Mouse (Mus musculus) heart, embryonic 16.5 days (tissue): ENCODE data around the gene Armcx3. TPM values are rescaled to one million over a fixed set of nuclear protein-coding genes. Genes with fewer than 3 reads are reported as not detected.

ENCODE experiments used
- ATAC-seq: fragments of 200-750 bp; cut with Nextera tagmentation; replicated peaks from 2 replicates; pipeline ENCODE4 v1.8.0; 2017; ENCODE audit warnings: moderate number of reproducible peaks; ENCODE audit not compliant: insufficient read depth, low FRiP score; ENCODE audit errors: extremely low read depth
- H3K27ac ChIP-seq: fragments of 300-500 bp; sonication (generic); 2 replicates; pipeline ENCODE4 v1.5.1; 2014; ENCODE audit warnings: mild to moderate bottlenecking, low read length, control low read depth, moderate library complexity
- H3K27me3 ChIP-seq: fragments of 300-500 bp; sonication (generic); 2 replicates; pipeline ENCODE4 v1.6.1; 2014; ENCODE audit warnings: low read length, mixed read lengths; ENCODE audit not compliant: control insufficient read depth, insufficient read depth
- H3K36me3 ChIP-seq: fragments of 300-500 bp; sonication (generic); 2 replicates; pipeline ENCODE4 v1.6.1; 2014; ENCODE audit not compliant: control insufficient read depth, insufficient read depth
- H3K4me1 ChIP-seq: fragments of 300-500 bp; sonication (generic); 2 replicates; pipeline ENCODE4 v1.6.1; 2014; ENCODE audit warnings: low read length, mixed read lengths; ENCODE audit not compliant: control insufficient read depth, insufficient read depth
- H3K4me2 ChIP-seq: fragments of 300-500 bp; sonication (generic); 2 replicates; pipeline ENCODE4 v1.6.1; 2014; ENCODE audit warnings: low read depth, mild to moderate bottlenecking, control low read depth, low read length
- H3K4me3 ChIP-seq: fragments of 300-500 bp; sonication (generic); 2 replicates; pipeline ENCODE4 v1.5.1; 2014; ENCODE audit warnings: mild to moderate bottlenecking, control low read depth, low read length
- H3K9ac ChIP-seq: fragments of 300-500 bp; sonication (generic); 2 replicates; pipeline ENCODE4 v1.6.1; 2014; ENCODE audit warnings: low read length, control low read depth
- H3K9me3 ChIP-seq: fragments of 300-500 bp; sonication (generic); replicated peaks from 2 replicates; pipeline ENCODE4 v1.6.1; 2016; ENCODE audit warnings: low read length; ENCODE audit not compliant: control insufficient read depth
- WGBS: fragments of 180-500 bp; shearing (Covaris S2); extraction: QIAGEN DNeasy Blood & Tissue Kit; methylation state at CpG from one replicate; pipeline ENCODE4 v1.1.7; 2014; 5-methylcytosine and 5-hydroxymethylcytosine counted together
- microRNA-seq: library from miRNA; unstranded; fragments of <30 nt; microRNA quantifications from one replicate; pipeline ENCODE4, GENCODE M21; 2017
- polyA plus RNA-seq: library from polyadenylated mRNA; unstranded; fragments of >200 nt; fragmentation: Nextera tagmentation; extraction: Ambion mirVana; gene quantifications from 2 replicates; pipeline ENCODE4 v1.2.1, GENCODE M21; 2015

Gene Armcx3
- polyA plus RNA-seq, 1 experiment from 2014 or later = 90.9 TPM

- Histone ChIP-seq H3K9ac (peak within 1 kb of the TSS; percentile 81), H3K36me3 (peaks cover 2% of the 10 kb centered on the region; the same call in 1 of the 2 replicates), H3K27ac (peak within 1 kb of the TSS; percentile 62), H3K9me3 (no peaks in the 10 kb centered on the region), H3K4me3 (peak within 1 kb of the TSS; percentile 72), H3K4me2 (peak within 1 kb of the TSS; percentile 71), H3K27me3 (no peaks in the 10 kb centered on the region), H3K4me1 (0 out of 2 replicates have a peak, but pooled peaks cover 3% of the 10 kb centered on the region)
- 8% methylated on average over 16 of the region's 16 CpGs for WGBS
- ATAC-seq = peak; percentile 88
Measured at GRCm38 (mm10) chrX:134808755-134809224, 52.4 kb downstream of the Armcx3 start, which contains the start of gene Armcx2. Armcx2 (minus strand) TSS chrX:134809221.

Small RNA genes within 50 kb of the gene (microRNA-seq; reads per million reads assigned to microRNA genes)
- gene Mir7093 = not detected

Other genes with a start within 250 kb of the Armcx3 start
- gene Timm8a1, start 214.7 kb upstream of the Armcx3 start, polyA plus RNA-seq = 80.5 and 81.6 TPM in 2 replicates
- 0.89 and 1.6 TPM in 2 replicates for gene Btk, start 173.0 kb upstream of the Armcx3 start, polyA plus RNA-seq
- gene Rpl36a, start 170.9 kb upstream of the Armcx3 start, polyA plus RNA-seq = 172 and 221 TPM in 2 replicates
- 2.4 and 2.7 TPM in 2 replicates for gene Gla, start 155.5 kb upstream of the Armcx3 start, polyA plus RNA-seq
- 118 and 146 TPM in 2 replicates for gene Hnrnph2, start 155.4 kb upstream of the Armcx3 start, polyA plus RNA-seq
- gene Armcx4, start 70.1 kb upstream of the Armcx3 start, polyA plus RNA-seq = 3.1 and 3.8 TPM in 2 replicates
- gene Armcx1, start 38.6 kb upstream of the Armcx3 start, polyA plus RNA-seq = 41.8 and 43.7 TPM in 2 replicates
- 15.5 and 16.5 TPM in 2 replicates for gene Armcx6, start 5.2 kb upstream of the Armcx3 start, polyA plus RNA-seq
- gene Armcx2, start 52.6 kb downstream of the Armcx3 start, polyA plus RNA-seq = 54.2 and 57.4 TPM in 2 replicates
- 0.30 TPM in 2 replicates for gene Nxf2, start 208.2 kb downstream of the Armcx3 start, polyA plus RNA-seq